Mouse (Mus musculus) frontal cortex, adult 2 months (tissue): ENCODE results near the gene Mob3b. TPM values are rescaled to one million over a fixed set of nuclear protein-coding genes. Genes with fewer than 3 reads are reported as not detected.
"Not testable (repeated sequence)": the region's sequence is repeated elsewhere in the genome, so short reads cannot be mapped to it uniquely, and the experiment has no call there.

ENCODE experiments used
- DNase-seq, 2 experiments: peaks; one replicate each; pipeline ENCODE4 v3.0.0; 2022; ENCODE audit warnings: low spot score in 1 of 2; ENCODE audit errors: extremely low spot score in 1 of 2
- polyA plus RNA-seq: library from polyadenylated mRNA; depleted of rRNA; stranded (reverse); fragments of >200 nt; gene quantifications from 2 replicates; pipeline ENCODE4 v1.2.3, GENCODE M21; 2012

The Mob3b gene
- polyA plus RNA-seq, 1 experiment = 4.0 TPM

GRCm38 (mm10) chr4:34981301-34982172 lies 175.7 kb downstream of the Mob3b start:
- DNase-seq = no peak

GRCm38 (mm10) chr4:34980461-34981039 lies 176.7 kb downstream of the Mob3b start:
- DNase-seq = peak in 1 of 2 experiments; percentile 28

DNA sequence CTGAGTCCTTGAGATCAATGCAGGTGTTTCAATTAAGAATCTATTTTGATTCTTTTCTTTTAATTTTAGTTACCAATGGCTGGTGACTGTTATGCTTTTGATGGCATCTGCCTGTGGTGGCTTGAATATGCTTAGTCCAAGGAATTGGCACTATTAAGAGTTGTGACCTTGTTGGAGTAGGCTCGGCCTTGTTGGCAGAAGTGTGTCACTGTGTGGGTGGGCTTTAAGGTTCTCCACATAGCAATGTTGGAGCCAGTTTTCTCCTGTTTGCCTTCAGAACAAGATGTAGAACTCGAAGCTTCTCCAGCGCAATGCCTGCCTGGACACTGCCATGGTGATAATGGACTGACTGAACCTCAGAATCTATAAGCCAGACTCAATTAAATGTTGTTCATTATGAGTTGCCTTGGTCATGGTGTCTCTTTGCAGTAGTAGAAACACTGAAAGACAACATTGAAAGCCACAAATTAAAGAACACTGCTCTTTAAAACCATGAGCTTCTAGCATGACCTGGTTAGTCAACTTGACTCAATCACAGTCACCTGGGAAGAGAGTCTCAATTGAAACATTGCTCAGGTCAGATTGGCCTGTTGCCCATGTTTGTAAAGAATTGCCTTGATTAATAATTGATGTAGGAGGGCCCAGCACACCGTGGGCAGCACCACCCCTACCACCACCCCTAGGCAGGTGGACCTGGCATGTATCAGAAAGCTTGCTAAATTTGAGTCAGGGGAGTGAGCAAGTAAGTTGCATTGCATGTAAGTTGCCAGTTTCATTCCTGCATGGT lies 180.2 kb downstream of the Mob3b start:
- DNase-seq = no peak

DNA sequence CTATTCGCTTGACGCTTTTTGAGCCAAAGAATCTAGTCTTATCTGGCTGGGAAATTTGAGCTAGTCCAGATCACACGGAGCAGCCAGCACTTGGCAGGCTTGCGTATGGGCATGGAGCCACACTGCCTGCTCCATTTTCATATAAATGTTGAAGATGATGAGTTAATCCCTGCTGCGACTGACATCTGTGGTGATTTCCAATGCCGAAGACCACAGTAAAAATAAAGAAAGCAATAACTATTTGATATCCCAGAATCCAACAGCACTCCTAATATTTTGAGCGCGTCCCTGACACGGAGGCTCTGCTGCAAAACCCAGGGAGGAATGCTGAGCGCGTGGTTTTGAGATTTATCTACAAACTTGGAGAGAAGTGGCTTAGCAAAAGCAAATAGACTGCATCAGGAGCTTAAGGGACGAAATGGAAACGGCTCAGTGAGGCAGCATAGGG lies 180.9 kb downstream of the Mob3b start:
- peak in 1 of 2 experiments; percentile 71 for DNase-seq

- DNase-seq = no peak
Observed at GRCm38 (mm10) chr4:34974795-34975194, 182.5 kb downstream of the Mob3b start.

DNA sequence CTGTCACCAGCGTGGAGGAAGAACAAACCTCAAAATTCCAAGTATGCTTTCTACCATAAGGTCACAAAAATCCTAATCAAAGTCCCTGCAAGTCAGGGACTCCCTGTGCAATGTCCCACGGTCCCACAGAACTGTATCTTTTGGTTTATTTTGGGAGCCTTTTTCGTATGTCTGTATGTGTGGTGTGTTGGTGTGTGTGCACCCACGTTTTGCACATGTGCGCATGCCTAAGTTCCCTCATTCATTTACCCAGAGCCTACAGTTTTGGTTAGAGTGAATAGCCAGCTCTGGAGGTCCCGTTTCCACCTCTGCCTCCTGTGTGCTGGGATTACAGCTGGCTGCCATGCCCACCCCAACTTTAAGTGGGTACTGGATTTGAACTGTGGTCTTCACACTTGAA lies 189.7 kb downstream of the Mob3b start:
- no peak for DNase-seq

- DNase-seq = peak; percentile 65 to 76
Observed at GRCm38 (mm10) chr4:34966336-34966957, 190.8 kb downstream of the Mob3b start.

DNA sequence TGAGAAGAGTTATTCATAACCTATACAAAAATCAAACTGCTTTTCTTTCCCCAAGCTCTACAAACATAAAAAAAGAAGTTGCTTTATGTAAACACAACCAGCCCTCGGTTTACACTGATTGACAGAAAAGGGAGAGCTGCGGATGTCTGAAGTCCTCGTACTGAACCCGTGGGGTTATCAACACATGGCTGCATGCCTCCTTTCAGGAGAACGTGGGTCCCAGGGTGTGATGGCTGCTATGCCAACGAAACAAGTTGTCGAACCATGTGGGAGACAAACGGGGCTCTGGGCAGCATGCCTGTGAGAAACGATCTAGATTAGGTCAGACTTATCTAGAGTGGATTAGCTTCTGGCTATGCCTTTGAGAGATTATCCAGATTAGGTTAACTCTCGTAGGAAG lies 192.4 kb downstream of the Mob3b start:
- peak; percentile 26 to 52 for DNase-seq

GRCm38 (mm10) chr4:34963999-34964398 lies 193.3 kb downstream of the Mob3b start:
- DNase-seq = no peak

- peak in 1 of 2 experiments; percentile 68 for DNase-seq
Observed at GRCm38 (mm10) chr4:34960781-34961560, 196.3 kb downstream of the Mob3b start.

DNA sequence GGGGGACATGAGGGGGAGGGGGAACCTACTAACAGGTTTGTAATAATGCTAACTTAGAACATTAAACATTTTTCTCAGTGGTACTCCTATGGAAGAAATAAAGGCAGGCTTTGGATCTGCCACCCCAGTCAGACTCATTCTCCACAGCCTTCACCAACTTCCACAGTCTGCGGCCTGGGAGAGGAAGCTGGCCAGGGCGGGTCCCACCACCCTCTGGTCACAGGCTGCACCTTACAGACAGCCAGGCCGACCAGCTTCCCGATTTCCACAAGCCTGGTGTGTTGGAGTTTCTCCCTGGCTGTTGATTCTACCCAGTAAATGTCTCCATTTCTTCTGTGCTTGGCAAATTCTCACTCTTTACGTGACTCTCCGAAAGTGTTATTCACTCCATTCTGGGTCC lies 197.8 kb downstream of the Mob3b start:
- no peak for DNase-seq

GRCm38 (mm10) chr4:34958155-34959028 lies 198.9 kb downstream of the Mob3b start:
- DNase-seq = peak in 1 of 2 experiments; percentile 67

DNA sequence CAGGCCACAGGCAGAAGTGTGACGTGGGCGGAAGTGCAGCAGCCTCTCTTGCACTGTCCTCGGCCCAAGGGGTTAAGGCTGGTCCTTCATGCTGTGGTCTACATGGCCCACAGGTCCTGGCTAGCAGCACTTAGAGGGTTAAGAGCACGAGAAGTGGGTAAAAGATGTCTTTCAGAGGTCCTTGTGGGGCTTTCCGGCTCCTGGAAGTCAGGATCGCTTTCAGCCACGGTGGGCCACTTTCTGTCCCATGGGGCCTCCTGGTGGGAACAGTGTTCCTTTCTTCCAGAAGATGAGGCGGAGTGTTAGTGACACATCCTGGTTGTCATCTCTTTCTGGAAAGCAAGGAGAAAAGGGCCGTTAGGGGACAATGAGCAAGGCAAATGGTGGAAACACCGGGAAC lies 203.6 kb downstream of the Mob3b start:
- DNase-seq = no peak

GRCm38 (mm10) chr4:34947181-34947580 lies 210.1 kb downstream of the Mob3b start:
- no peak for DNase-seq

DNA sequence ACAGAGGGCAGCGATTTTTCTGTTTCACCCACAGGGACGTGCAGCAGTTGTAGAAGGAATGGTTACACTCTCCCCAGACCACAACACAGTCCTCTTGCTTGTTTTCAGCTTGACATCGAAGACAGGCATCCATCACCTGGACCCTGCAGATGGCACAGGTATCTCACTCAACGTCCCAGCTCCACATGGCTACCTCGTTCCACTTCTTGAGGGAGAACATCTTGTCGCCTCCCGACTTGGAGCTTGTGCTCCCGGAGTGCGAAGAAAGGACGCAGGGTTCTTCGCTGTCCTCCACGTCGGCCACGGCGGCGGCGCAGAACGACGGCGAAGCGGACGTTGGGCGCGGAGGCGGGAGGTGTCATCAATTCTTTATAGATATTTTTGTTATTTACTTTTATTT lies 216.2 kb downstream of the Mob3b start:
- DNase-seq = no peak

DNA sequence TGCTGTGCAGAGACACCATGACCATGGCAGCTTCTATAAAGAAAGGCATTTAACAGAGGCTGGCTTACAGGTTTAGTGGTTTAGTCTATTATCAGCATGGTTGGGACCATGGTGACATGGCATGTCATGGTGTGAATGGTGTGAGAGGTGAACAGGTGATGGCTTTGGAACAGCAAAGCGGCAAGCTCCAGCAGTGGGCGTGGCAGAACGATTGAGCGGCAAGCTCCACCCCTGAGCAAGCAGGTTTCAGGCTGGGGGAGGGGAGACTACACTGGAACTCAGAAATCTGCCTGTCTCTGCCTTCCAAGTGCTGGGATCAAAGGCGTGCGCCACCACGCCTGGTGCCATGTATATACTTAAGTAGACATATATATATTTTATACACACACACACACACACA lies 228.9 kb downstream of the Mob3b start:
- DNase-seq = not testable (repeated sequence)

- DNase-seq = peak; percentile 17 to 80
Observed at GRCm38 (mm10) chr4:34922177-34922870, 235.0 kb downstream of the Mob3b start.

DNA sequence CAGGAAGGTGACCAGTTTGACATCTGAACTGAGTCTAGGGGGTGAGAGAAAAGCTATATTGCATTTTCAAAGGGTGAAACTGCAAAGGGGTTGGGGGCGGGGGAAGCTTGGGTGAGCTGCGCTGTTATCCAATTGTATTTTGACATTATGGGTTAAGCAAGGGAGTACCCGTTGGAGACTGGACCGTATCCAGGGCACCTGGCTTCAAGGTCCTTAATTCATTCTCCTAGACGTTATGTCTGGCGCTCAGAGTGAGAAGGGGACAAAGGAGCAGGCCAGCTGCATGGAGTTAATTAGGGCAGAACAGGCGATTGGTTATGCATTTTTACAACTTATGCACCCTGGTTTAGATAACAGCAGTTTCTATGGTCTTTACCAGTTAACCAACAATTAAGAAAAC lies 239.9 kb downstream of the Mob3b start:
- DNase-seq = no peak
